Mouse (Mus musculus): ENCODE results near the gene Gm21885. TPM values are rescaled to one million over a fixed set of nuclear protein-coding genes. Genes with fewer than 3 reads are reported as not detected.

The Gm21885 gene
- polyA plus RNA-seq, 1 experiment from 2014 or later, result 0.36 TPM

DNA sequence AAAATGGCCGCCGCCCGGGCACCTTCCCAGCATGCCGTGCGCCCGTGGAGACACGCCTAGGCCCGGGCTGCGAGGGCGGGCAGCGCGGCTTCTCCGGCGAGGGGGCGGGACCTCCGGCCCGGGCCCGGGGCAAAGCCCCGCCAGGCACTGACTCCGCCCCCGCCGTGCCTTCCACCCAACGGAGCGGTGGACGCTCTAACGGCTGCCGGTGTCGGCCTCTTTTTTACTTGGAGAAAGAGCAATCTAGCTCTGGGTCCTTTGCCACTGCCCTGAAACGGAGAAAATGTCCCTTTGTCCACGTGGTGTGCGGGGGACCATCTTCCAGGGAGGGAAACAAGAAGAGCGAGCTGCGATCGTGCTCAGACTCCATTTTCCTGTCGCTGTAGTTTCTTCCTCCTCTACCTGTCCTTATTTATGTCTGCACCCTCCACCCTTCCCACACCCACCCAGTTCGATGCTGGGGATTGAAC, 40.3 kb downstream of the Gm21885 start, which contains the start of gene Luc7l3:
TSS of gene Luc7l3 (minus strand) at position 58 of the 470 bp plus-strand sequence.
- Histone ChIP-seq H3K4me3 (ENCODE audit: control insufficient read depth in 1 of 2, insufficient read depth in 1 of 2, low read depth in 1 of 2, low read length in 2 of 2) (peak within 1 kb of the TSS; percentile 73 to 100), H3K9me3 (ENCODE audit: control insufficient read depth, low read length) (no peaks in the 10 kb centered on the region), H3K27ac (replicated peaks in 1 of 2; ENCODE audit: control insufficient read depth in 1 of 2, insufficient read depth in 1 of 2, low read depth in 2 of 2, low read length in 2 of 2) (peak within 1 kb of the TSS; percentile 98), H3K27me3 (ENCODE audit: control insufficient read depth, insufficient read depth, low read length) (no peaks in the 10 kb centered on the region), H3K36me3 (ENCODE audit: control insufficient read depth, insufficient read depth, low read length) (peaks cover 7% of the 10 kb centered on the region; the same call in 1 of the 2 replicates), H3K4me2 (ENCODE audit: low read length) (peak within 1 kb of the TSS; percentile 77), H3K9ac (ENCODE audit: low read length) (peak within 1 kb of the TSS; percentile 100), H3K4me1 (ENCODE audit: control insufficient read depth in 2 of 2, insufficient read depth in 2 of 2, low read length in 2 of 2) (peaks cover 4 to 40% of the 10 kb centered on the region in 2 experiments)
- under 1% methylated on average over 36 of the region's 36 CpGs for WGBS
- ATAC-seq (ENCODE audit: insufficient number of reproducible peaks, insufficient read depth, low FRiP score, low read depth), result peak; percentile 96

- Histone ChIP-seq H3K27me3 (ENCODE audit: control insufficient read depth, insufficient read depth, low read length) (no peaks in the 10 kb centered on the region), H3K4me3 (ENCODE audit: control insufficient read depth in 1 of 2, insufficient read depth in 1 of 2, low read depth in 1 of 2, low read length in 2 of 2) (peak overlapping the region in 1 of 2 experiments; percentile 100; a peak in 2 of 4 replicates), H3K4me1 (ENCODE audit: control insufficient read depth in 2 of 2, insufficient read depth in 2 of 2, low read length in 2 of 2) (peaks cover 3 to 35% of the 10 kb centered on the region in 2 experiments), H3K27ac (replicated peaks in 1 of 2; ENCODE audit: control insufficient read depth in 1 of 2, insufficient read depth in 1 of 2, low read depth in 2 of 2, low read length in 2 of 2) (peak overlapping the region; percentile 98), H3K4me2 (ENCODE audit: low read length) (peak overlapping the region; percentile 77), H3K36me3 (ENCODE audit: control insufficient read depth, insufficient read depth, low read length) (peaks cover 7% of the 10 kb centered on the region; the same call in 1 of the 2 replicates), H3K9me3 (ENCODE audit: control insufficient read depth, low read length) (no peaks in the 10 kb centered on the region), H3K9ac (ENCODE audit: low read length) (peak overlapping the region; percentile 100)
- ATAC-seq (ENCODE audit: insufficient number of reproducible peaks, insufficient read depth, low FRiP score, low read depth), result no peak
- WGBS, result 37% methylated on average over 5 of the region's 5 CpGs
These were observed 41.0 kb downstream of the Gm21885 start for GRCm38 (mm10) chr11:94322636-94323035.

GRCm38 (mm10) chr11:94323271-94323925, 41.7 kb downstream of the Gm21885 start:
- Histone ChIP-seq H3K4me2 (ENCODE audit: low read length) (no peak overlapping the region), H3K9me3 (ENCODE audit: control insufficient read depth, low read length) (no peaks in the 10 kb centered on the region), H3K4me1 (ENCODE audit: control insufficient read depth in 2 of 2, insufficient read depth in 2 of 2, low read length in 2 of 2) (peaks cover 3 to 29% of the 10 kb centered on the region in 2 experiments), H3K36me3 (ENCODE audit: control insufficient read depth, insufficient read depth, low read length) (peaks cover 7% of the 10 kb centered on the region; the same call in 1 of the 2 replicates), H3K27me3 (ENCODE audit: control insufficient read depth, insufficient read depth, low read length) (no peaks in the 10 kb centered on the region), H3K27ac (replicated peaks in 1 of 2; ENCODE audit: control insufficient read depth in 1 of 2, insufficient read depth in 1 of 2, low read depth in 2 of 2, low read length in 2 of 2) (0 out of 4 replicates have a peak overlapping the region, but pooled peaks of 1 of the 2 experiments have one; percentile 98), H3K4me3 (ENCODE audit: control insufficient read depth in 1 of 2, insufficient read depth in 1 of 2, low read depth in 1 of 2, low read length in 2 of 2) (no peak overlapping the region), H3K9ac (ENCODE audit: low read length) (peak overlapping the region; percentile 100; the same call in 1 of the 2 replicates)
- no peak for ATAC-seq (ENCODE audit: insufficient number of reproducible peaks, insufficient read depth, low FRiP score, low read depth)
- WGBS, result 73% methylated on average over 5 of the region's 5 CpGs

DNA sequence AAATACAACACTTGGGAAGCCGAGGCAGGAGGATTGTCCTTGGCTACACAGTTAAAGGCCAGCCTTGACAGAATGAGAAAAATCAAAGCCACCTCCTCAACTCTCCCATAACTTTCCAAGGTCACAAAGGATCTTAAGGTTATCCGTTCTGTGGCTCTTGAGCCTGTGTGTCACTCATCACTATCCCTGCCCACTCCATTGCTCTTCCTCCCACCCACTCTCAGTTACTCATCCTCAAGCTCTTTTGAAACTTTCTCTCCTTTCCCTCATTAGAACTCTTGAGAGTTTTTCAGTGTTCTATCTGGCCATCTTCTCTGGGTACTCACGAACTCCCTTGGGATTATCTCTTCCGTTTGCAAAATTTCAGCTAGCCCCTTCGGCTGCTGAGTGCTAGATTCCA, 42.9 kb downstream of the Gm21885 start:
- H3K9ac ChIP-seq (ENCODE audit: low read length), result no peak overlapping the region
- 61% methylated on average over 5 of the region's 5 CpGs for WGBS

DNA sequence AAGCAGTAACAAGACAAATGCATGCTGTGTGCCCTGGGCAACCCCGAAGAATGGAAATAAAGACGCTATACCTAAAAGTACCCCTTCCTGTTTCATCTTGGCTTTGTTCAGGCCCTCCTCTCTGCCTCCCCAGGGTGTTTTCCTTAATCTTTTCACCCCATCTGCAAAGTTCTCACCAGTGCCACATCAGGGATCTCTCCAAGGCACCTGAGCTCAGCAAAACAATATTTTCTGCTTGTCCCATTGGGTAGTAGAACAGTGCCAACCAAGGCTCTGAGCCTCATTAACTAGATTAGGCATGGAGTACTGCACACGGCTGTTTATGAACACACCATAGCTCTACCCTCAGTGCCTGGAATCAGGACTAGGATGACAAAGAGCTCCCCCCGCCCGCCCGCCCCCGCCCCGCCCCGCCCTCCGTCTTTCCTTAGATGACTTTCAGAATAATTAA, 45.3 kb downstream of the Gm21885 start:
- no peaks in the 10 kb centered on the region for H3K9me3 ChIP-seq (ENCODE audit: control insufficient read depth, low read length)
- peak overlapping the region in 1 of 2 experiments; percentile 84; a peak in 1 of 4 replicates for H3K4me3 ChIP-seq (ENCODE audit: control insufficient read depth in 1 of 2, insufficient read depth in 1 of 2, low read depth in 1 of 2, low read length in 2 of 2)
- peaks cover 6 to 30% of the 10 kb centered on the region in 2 experiments for H3K4me1 ChIP-seq (ENCODE audit: control insufficient read depth in 2 of 2, insufficient read depth in 2 of 2, low read length in 2 of 2)
- peak overlapping the region; percentile 86 to 98 for H3K27ac ChIP-seq (replicated peaks in 1 of 2; ENCODE audit: control insufficient read depth in 1 of 2, insufficient read depth in 1 of 2, low read depth in 2 of 2, low read length in 2 of 2)
- 5% methylated on average over 10 of the region's 10 CpGs for WGBS
- H3K9ac ChIP-seq (ENCODE audit: low read length), result peak overlapping the region; percentile 98
- peaks cover 13% of the 10 kb centered on the region; the same call in 1 of the 2 replicates for H3K36me3 ChIP-seq (ENCODE audit: control insufficient read depth, insufficient read depth, low read length)
- H3K4me2 ChIP-seq (ENCODE audit: low read length), result peak overlapping the region; percentile 61
- ATAC-seq (ENCODE audit: insufficient number of reproducible peaks, insufficient read depth, low FRiP score, low read depth), result no peak
- H3K27me3 ChIP-seq (ENCODE audit: control insufficient read depth, insufficient read depth, low read length), result no peaks in the 10 kb centered on the region

More for the DNA sequence above, 42.9 kb downstream of the Gm21885 start:
- H3K4me3 ChIP-seq (ENCODE audit: control insufficient read depth in 1 of 2, insufficient read depth in 1 of 2, low read depth in 1 of 2, low read length in 2 of 2), result no peak overlapping the region
- no peak overlapping the region for H3K27ac ChIP-seq (replicated peaks in 1 of 2; ENCODE audit: control insufficient read depth in 1 of 2, insufficient read depth in 1 of 2, low read depth in 2 of 2, low read length in 2 of 2)
- H3K4me1 ChIP-seq (ENCODE audit: control insufficient read depth in 2 of 2, insufficient read depth in 2 of 2, low read length in 2 of 2), result peaks cover 3 to 33% of the 10 kb centered on the region in 2 experiments
- H3K36me3 ChIP-seq (ENCODE audit: control insufficient read depth, insufficient read depth, low read length), result no peaks in the 10 kb centered on the region
- no peak overlapping the region for H3K4me2 ChIP-seq (ENCODE audit: low read length)
- H3K9me3 ChIP-seq (ENCODE audit: control insufficient read depth, low read length), result no peaks in the 10 kb centered on the region
- H3K27me3 ChIP-seq (ENCODE audit: control insufficient read depth, insufficient read depth, low read length), result no peaks in the 10 kb centered on the region
- ATAC-seq (ENCODE audit: insufficient number of reproducible peaks, insufficient read depth, low FRiP score, low read depth), result no peak

GRCm38 (mm10) chr11:94327693-94328643, 46.3 kb downstream of the Gm21885 start, which contains the start of gene Ankrd40:
Gene Ankrd40, plus strand, starts transcription at chr11:94328001.
- H3K36me3 ChIP-seq (ENCODE audit: control insufficient read depth, insufficient read depth, low read length), result peaks cover 15% of the 10 kb centered on the region; the same call in 1 of the 2 replicates
- peak; percentile 93 for ATAC-seq (ENCODE audit: insufficient number of reproducible peaks, insufficient read depth, low FRiP score, low read depth)
- under 1% methylated on average over 60 of the region's 78 CpGs for WGBS

DNA sequence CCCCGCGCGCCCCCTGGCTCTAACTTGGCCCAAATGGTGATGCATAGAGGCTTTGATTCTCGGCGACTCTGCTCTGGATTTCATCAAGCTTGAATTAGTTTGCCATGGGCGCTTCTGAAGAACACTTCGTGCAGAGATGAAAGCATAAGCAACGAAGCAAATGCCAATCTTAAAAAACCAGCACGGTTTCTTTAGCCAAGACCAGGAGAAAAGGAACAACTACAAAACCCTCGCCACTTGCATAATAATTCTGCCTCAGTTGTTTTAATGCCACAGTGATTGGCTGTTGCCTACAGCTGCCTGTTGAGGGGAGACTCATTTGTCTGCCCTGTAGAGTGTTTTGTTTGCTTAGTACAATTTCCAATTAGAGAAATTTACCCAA, 47.0 kb downstream of the Gm21885 start:
- WGBS, result 3% methylated on average over 10 of the region's 10 CpGs

More at GRCm38 (mm10) chr11:94327693-94328643, 46.3 kb downstream of the Gm21885 start, which contains the start of gene Ankrd40:
- no peaks in the 10 kb centered on the region for H3K9me3 ChIP-seq (ENCODE audit: control insufficient read depth, low read length)
- H3K27me3 ChIP-seq (ENCODE audit: control insufficient read depth, insufficient read depth, low read length), result no peaks in the 10 kb centered on the region
- peak within 1 kb of the TSS; percentile 98 to 99 for H3K27ac ChIP-seq (replicated peaks in 1 of 2; ENCODE audit: control insufficient read depth in 1 of 2, insufficient read depth in 1 of 2, low read depth in 2 of 2, low read length in 2 of 2)
- peaks cover 6 to 23% of the 10 kb centered on the region in 2 experiments for H3K4me1 ChIP-seq (ENCODE audit: control insufficient read depth in 2 of 2, insufficient read depth in 2 of 2, low read length in 2 of 2)
- H3K4me3 ChIP-seq (ENCODE audit: control insufficient read depth in 1 of 2, insufficient read depth in 1 of 2, low read depth in 1 of 2, low read length in 2 of 2), result peak within 1 kb of the TSS; percentile 84 to 99
- H3K9ac ChIP-seq (ENCODE audit: low read length), result peak within 1 kb of the TSS; percentile 98
- peak within 1 kb of the TSS; percentile 61 for H3K4me2 ChIP-seq (ENCODE audit: low read length)

More for the DNA sequence above, 47.0 kb downstream of the Gm21885 start:
- H3K4me3 ChIP-seq (ENCODE audit: control insufficient read depth in 1 of 2, insufficient read depth in 1 of 2, low read depth in 1 of 2, low read length in 2 of 2), result peak overlapping the region; percentile 84 to 99
- H3K4me2 ChIP-seq (ENCODE audit: low read length), result peak overlapping the region; percentile 61
- H3K9ac ChIP-seq (ENCODE audit: low read length), result peak overlapping the region; percentile 98
- H3K36me3 ChIP-seq (ENCODE audit: control insufficient read depth, insufficient read depth, low read length), result peaks cover 16% of the 10 kb centered on the region; the same call in 1 of the 2 replicates
- H3K27ac ChIP-seq (replicated peaks in 1 of 2; ENCODE audit: control insufficient read depth in 1 of 2, insufficient read depth in 1 of 2, low read depth in 2 of 2, low read length in 2 of 2), result peak overlapping the region; percentile 98 to 99
- H3K9me3 ChIP-seq (ENCODE audit: control insufficient read depth, low read length), result no peaks in the 10 kb centered on the region
- ATAC-seq (ENCODE audit: insufficient number of reproducible peaks, insufficient read depth, low FRiP score, low read depth), result no peak
- H3K4me1 ChIP-seq (ENCODE audit: control insufficient read depth in 2 of 2, insufficient read depth in 2 of 2, low read length in 2 of 2), result peaks cover 6 to 23% of the 10 kb centered on the region in 2 experiments
- no peaks in the 10 kb centered on the region for H3K27me3 ChIP-seq (ENCODE audit: control insufficient read depth, insufficient read depth, low read length)
